Mouse (Mus musculus): ENCODE data around the gene Tut7.
A peak's percentile ranks its signal among the peaks of the same experiment; 100 is the strongest.
"Not testable (repeated sequence)": the region's sequence is repeated elsewhere in the genome, so short reads cannot be mapped to it uniquely, and the experiment has no call there.

The Tut7 gene

DNA sequence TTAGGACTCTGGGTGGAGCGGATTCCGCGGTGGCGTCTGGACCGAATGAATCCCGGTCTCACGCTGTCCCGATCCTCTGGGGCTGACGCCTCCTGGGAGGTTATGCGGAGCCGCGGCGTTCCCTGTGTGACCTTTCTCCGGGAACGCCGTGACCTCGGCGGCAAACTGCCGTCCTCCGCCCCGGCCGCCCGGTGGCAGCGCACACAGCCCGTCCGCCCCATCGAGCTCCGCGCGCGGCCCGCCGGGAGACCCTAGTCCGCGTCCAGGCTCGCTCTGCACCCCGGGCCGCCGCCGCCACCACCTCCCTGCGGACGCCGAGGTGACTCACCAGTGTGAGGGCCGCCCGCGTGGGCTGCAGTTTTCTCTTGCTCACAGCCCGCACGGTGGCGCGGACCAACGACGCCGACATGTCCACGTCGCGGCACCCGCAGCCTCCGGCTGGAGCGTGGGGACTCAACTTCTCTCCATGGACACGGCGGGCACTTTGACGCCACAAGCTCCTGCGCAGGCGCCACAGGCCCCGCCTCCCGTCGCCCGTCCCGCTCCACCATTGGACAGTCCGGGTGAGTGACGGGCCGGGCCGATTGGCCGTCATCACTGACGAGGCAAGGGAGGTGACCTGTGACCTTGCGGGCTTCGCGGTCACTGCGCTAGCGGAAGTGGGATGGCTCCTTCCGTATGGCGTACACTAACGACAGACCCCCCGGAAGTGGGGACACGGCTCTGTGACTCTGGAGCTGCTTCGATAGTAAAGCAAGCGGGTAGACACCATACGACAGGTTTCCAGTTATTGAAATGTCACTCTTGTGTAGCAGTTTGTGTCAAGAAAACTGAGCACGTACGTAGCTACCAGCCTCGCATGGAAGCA is 53.4 kb downstream of the Tut7 start, which contains the start of gene Isca1:
TSS of gene Isca1 (minus strand) at position 515 of the 868 bp plus-strand sequence.
- peak; percentile 97 to 100 for DNase-seq (ENCODE audit: low read depth in 1 of 2, low spot score in 2 of 2)

GRCm38 (mm10) chr13:59768531-59768930 is 54.4 kb downstream of the Tut7 start:
- DNase-seq (ENCODE audit: low read depth in 1 of 2, low spot score in 2 of 2) = no peak

GRCm38 (mm10) chr13:59766786-59767515 is 56.0 kb downstream of the Tut7 start:
- no peak for DNase-seq (ENCODE audit: low read depth in 1 of 2, low spot score in 2 of 2)

GRCm38 (mm10) chr13:59762791-59763190 is 60.2 kb downstream of the Tut7 start:
- DNase-seq (ENCODE audit: low read depth in 1 of 2, low spot score in 2 of 2) = no peak

DNA sequence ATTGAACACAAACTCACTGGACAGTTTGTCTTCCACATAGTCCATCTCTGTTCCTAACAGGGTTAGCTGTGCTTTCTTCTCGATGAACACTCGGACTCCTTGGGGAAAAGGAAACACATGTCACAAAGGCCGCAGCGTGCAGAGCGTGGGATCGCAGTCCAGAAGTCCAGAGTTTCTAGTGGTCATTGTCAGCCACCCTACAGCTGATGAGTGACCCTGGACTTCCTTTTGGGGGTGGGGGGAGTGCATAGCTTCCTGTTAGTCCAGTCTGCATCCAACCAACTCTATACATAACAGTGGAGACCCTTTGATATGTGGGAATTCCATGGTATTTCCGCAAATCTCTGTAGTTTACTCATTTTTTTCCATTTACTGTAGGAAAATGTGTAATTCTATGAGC is 66.0 kb downstream of the Tut7 start:
- DNase-seq (ENCODE audit: low read depth in 1 of 2, low spot score in 2 of 2) = no peak

DNA sequence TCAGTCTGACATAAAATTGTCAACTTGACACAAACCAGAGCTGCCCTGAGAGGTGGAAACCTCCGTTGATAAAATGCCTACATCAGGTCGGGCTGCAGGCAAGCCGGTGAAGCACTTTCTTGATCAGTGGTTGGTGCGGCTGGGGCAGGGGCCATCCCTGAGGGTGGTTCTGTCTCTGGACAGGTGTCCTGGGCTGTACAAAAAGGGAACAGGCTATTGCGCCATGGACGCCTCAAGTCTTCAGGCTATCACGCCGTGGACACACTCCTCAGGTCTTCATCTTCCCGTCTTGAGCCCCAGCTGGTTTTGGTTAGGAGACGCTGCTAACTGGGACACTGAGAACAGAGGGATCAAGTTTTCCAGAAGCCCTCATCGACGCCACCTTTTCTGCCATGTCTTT is 72.6 kb downstream of the Tut7 start:
- DNase-seq (ENCODE audit: low read depth in 1 of 2, low spot score in 2 of 2) = no peak

- DNase-seq (ENCODE audit: low read depth in 1 of 2, low spot score in 2 of 2) = no peak
These were observed 76.2 kb downstream of the Tut7 start, which contains the start of gene 1700014D04Rik for GRCm38 (mm10) chr13:59746711-59747110. Gene 1700014D04Rik, minus strand, starts transcription at chr13:59746752.

DNA sequence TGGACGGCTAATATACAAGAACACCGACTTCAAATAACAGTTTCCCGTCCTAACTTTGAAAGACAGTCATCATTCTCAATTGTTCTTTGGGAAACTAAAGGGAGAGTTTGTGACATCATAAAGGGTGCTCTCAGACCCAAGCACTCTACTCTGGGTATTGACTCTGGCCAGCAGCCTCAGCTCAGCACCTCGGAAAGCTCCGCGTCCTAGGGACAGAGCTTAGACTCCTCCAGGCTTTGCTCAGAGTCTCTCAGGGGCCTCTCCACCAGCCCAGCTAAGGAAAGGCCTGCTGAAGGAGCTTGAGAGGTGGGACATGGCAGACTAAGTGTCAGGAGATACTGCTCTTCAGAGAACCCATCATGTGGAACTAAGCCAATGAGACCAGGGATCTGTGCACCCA is 76.8 kb downstream of the Tut7 start:
- DNase-seq (ENCODE audit: low read depth in 1 of 2, low spot score in 2 of 2) = no peak

DNA sequence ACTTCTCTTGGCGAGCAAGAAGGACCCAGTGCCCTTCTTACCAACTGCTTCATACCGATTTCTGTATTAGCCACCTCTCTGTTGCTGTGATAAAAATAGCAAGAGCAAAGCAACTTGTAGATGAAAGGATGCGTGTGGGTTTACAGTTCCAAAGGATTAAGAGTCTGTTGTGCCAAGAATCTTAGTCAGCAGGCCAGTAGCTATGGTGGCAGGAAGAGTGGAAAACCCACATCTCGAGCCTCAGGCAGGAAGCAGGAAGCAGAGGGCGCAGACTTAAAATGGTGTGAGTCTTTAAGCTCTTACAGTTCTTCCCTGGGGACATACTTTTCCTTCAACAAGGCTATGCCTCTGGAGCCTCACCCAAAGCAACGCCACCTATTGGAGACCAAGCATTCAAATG is 77.5 kb downstream of the Tut7 start:
- no peak for DNase-seq (ENCODE audit: low read depth in 1 of 2, low spot score in 2 of 2)

DNA sequence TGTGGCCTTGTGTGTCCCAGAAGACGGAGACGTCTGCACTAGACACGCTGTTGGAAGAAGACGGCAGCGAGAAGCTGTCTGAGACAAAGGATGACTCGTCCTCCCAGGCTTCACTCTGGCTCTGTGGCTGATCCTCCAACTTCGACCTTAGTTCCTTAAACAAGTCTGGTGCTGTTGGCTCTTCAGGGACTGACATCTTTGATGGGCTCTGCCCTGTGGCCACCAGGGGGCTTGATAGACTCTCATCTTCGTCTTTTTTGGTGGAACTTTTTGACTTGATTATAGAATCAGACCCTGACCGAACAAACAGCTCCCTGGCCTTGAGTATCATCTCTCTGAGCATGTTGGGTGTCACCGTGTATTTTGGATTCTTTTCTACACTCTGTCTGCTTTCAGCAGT is 81.2 kb downstream of the Tut7 start:
- DNase-seq (ENCODE audit: low read depth in 1 of 2, low spot score in 2 of 2) = no peak

GRCm38 (mm10) chr13:59741096-59741495 is 81.9 kb downstream of the Tut7 start:
- DNase-seq (ENCODE audit: low read depth in 1 of 2, low spot score in 2 of 2) = no peak

- DNase-seq (ENCODE audit: low read depth in 1 of 2, low spot score in 2 of 2) = no peak
These were observed 83.5 kb downstream of the Tut7 start for GRCm38 (mm10) chr13:59739397-59739796.

- no peak for DNase-seq (ENCODE audit: low read depth in 1 of 2, low spot score in 2 of 2)
These were observed 84.5 kb downstream of the Tut7 start for GRCm38 (mm10) chr13:59738455-59738854.

DNA sequence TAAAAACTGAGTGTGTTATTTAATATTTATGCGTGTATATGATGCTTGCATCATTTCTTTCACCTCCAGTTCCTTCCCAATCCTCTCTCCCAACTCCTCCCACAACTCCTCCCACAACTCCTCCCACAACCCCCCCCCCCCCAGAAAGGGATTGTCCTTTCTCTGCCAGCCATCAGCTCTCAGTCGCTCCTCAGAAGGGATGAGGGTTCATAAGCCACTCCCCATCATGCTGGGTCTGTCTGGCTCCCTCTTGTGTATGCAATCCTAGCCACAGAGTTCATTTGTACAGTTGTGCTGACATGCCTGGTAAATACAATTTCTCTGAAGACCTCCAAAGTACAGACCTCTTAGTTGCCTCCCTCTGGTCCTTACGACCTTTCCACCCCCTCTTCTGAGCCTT is 87.8 kb downstream of the Tut7 start:
- no peak for DNase-seq (ENCODE audit: low read depth in 1 of 2, low spot score in 2 of 2)

GRCm38 (mm10) chr13:59734347-59734746 is 88.6 kb downstream of the Tut7 start:
- DNase-seq (ENCODE audit: low read depth in 1 of 2, low spot score in 2 of 2) = not testable (repeated sequence)

GRCm38 (mm10) chr13:59733936-59734335 is 89.0 kb downstream of the Tut7 start:
- no peak for DNase-seq (ENCODE audit: low read depth in 1 of 2, low spot score in 2 of 2)

GRCm38 (mm10) chr13:59731652-59732051 is 91.3 kb downstream of the Tut7 start, which contains the start of gene Spata31d1d:
Gene Spata31d1d, minus strand, starts transcription at chr13:59731752.
- DNase-seq (ENCODE audit: low read depth in 1 of 2, low spot score in 2 of 2) = no peak

DNA sequence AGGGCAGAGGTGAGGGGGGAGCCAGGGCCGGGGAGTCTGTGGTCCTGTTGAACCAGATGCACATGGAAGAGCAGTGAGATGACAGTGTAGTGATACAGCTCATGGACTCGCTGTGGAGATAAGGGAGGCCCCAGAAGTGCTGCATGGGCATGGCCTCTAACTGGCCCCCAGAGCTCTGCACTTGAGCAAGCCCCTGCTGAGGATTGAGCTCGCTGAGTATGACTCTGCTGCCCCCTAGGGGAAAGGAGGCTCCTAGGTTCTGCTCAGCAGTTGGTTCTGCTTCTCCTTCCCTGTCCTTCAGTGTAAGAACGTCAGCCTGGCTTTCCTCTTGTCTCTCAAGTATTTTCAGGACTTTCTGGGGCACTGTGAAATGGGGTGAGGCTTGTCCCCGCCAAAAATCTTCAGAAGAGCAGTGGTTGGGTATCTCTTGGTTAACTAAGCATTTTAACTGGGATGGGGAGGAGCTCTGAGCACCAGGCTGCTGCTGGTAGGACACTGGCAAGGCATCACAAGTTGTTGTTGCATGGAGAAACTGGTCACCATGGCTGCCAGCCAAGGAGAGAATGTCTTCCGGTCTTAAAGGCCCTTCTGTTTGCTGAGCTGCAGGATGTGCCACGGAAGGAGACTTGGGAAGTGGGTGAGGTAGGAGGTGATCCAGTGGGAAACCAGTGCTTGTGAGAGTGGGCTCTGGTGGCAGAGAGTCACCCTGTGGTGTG is 94.4 kb downstream of the Tut7 start:
- peak; percentile 22 to 63 for DNase-seq (ENCODE audit: low read depth in 1 of 2, low spot score in 2 of 2)

GRCm38 (mm10) chr13:59726139-59726867 is 96.6 kb downstream of the Tut7 start:
- no peak for DNase-seq (ENCODE audit: low read depth in 1 of 2, low spot score in 2 of 2)

DNA sequence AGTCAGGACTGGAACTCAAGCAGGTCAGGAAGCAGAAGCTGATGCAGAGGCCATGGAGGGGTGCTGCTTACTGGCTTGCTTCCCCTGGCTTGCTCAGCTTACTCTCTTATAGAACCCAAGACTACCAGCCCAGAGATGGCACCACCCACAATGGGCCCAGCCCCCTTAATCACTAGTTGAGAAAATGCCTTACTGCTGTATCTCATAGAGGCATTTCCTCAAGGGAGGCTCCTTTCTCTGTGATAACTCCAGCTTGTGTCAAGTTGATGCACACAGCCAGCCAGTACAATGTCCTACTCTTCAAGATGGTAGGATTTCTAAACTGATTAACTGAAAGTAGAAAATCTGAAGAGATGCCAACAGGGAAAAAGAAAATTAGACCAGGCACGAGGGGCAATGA is 100.9 kb downstream of the Tut7 start:
- DNase-seq (ENCODE audit: low read depth in 1 of 2, low spot score in 2 of 2) = not testable (repeated sequence)

All from monocyte, adult 2 months (primary cell).